Mouse (Mus musculus) intestine, postnatal 0 days (tissue): ENCODE measurements at regions not wholly inside any gene's neighbourhood (a gene's known extent, or its start where the extent isn't known, plus 50 kb on each side); places are given as distances from the start of the nearest gene placed in this dataset.

Source experiments
- ATAC-seq: fragments of 200-750 bp; cut with Nextera tagmentation; 2 replicates; pipeline ENCODE4 v1.8.0; 2017; ENCODE audit warnings: mild to moderate bottlenecking, moderate TSS enrichment, moderate library complexity
- H3K27ac ChIP-seq: fragments of 300-500 bp; sonication (generic); 2 replicates; pipeline ENCODE4 v1.5.1; 2014; ENCODE audit warnings: mild to moderate bottlenecking, low read depth, low read length, moderate library complexity
- H3K27me3 ChIP-seq: fragments of 300-500 bp; sonication (generic); replicated peaks from 2 replicates; pipeline ENCODE4 v1.6.1; 2014; ENCODE audit warnings: low read length, mixed read lengths; ENCODE audit not compliant: control insufficient read depth, insufficient read depth
- H3K36me3 ChIP-seq: fragments of 300-500 bp; sonication (generic); 2 replicates; pipeline ENCODE4 v1.6.1; 2014; ENCODE audit warnings: mild to moderate bottlenecking, moderate library complexity; ENCODE audit not compliant: control insufficient read depth, insufficient read depth
- H3K4me1 ChIP-seq: fragments of 300-500 bp; sonication (generic); replicated peaks from 2 replicates; pipeline ENCODE4 v1.6.1; 2014; ENCODE audit warnings: antibody characterized with exemption, low read length, mixed read lengths; ENCODE audit not compliant: control insufficient read depth, insufficient read depth
- H3K4me2 ChIP-seq: fragments of 300-500 bp; sonication (generic); replicated peaks from 2 replicates; pipeline ENCODE4 v1.6.1; 2014; ENCODE audit warnings: low read depth, mild to moderate bottlenecking, moderate library complexity
- H3K4me3 ChIP-seq: fragments of 300-500 bp; sonication (generic); 2 replicates; pipeline ENCODE4 v1.5.1; 2014; ENCODE audit warnings: low read depth, low read length
- H3K9ac ChIP-seq: fragments of 300-500 bp; sonication (generic); 2 replicates; pipeline ENCODE4 v1.6.1; 2014; ENCODE audit warnings: mild to moderate bottlenecking, low read depth, low read length
- H3K9me3 ChIP-seq: fragments of 300-500 bp; sonication (generic); 2 replicates; pipeline ENCODE4 v1.6.1; 2016; ENCODE audit warnings: mixed run types; ENCODE audit not compliant: control insufficient read depth
- CTCF ChIP-seq: sonication (generic); IDR thresholded peaks from 2 replicates; pipeline ENCODE4 v1.5.1; 2016; ENCODE audit warnings: low read depth, mild to moderate bottlenecking, control low read depth, antibody characterized with exemption, moderate library complexity
- WGBS: fragments of 180-500 bp; shearing (Covaris S2); extraction: QIAGEN DNeasy Blood & Tissue Kit; methylation state at CpG from one replicate; pipeline ENCODE4 v1.1.7; 2014; 5-methylcytosine and 5-hydroxymethylcytosine counted together

- no peak for ATAC-seq
- H3K4me1 ChIP-seq, result no peaks in the 10 kb centered on the region
- H3K27ac ChIP-seq, result no peak overlapping the region
- TF ChIP-seq CTCF, result no peak
- no peak overlapping the region for H3K4me2 ChIP-seq
- no peaks in the 10 kb centered on the region for H3K36me3 ChIP-seq
- no peak overlapping the region for H3K4me3 ChIP-seq
- H3K9ac ChIP-seq, result no peak overlapping the region
- 65% methylated on average over 1 of the region's 1 CpGs for WGBS
- no peaks in the 10 kb centered on the region for H3K27me3 ChIP-seq
- H3K9me3 ChIP-seq, result no peaks in the 10 kb centered on the region
These were observed 397.4 kb downstream of the Lrriq3 start for GRCm38 (mm10) chr3:155490670-155491069.

GRCm38 (mm10) chr3:155510161-155510857 lies 417.1 kb downstream of the Lrriq3 start:
- TF ChIP-seq CTCF, result no peak
- Histone ChIP-seq H3K4me3 (no peak overlapping the region), H3K36me3 (no peaks in the 10 kb centered on the region), H3K9me3 (no peaks in the 10 kb centered on the region), H3K4me2 (no peak overlapping the region), H3K4me1 (no peaks in the 10 kb centered on the region), H3K27ac (no peak overlapping the region), H3K9ac (no peak overlapping the region), H3K27me3 (no peaks in the 10 kb centered on the region)
- no peak for ATAC-seq
- WGBS, result 86% methylated on average over 1 of the region's 1 CpGs

GRCm38 (mm10) chr3:155513885-155514284 lies 420.7 kb downstream of the Lrriq3 start:
- no peaks in the 10 kb centered on the region for H3K4me1 ChIP-seq
- H3K4me3 ChIP-seq, result no peak overlapping the region
- no peaks in the 10 kb centered on the region for H3K36me3 ChIP-seq
- no peak for ATAC-seq
- no peak overlapping the region for H3K9ac ChIP-seq
- WGBS, result 73% methylated on average over 2 of the region's 2 CpGs
- no peak overlapping the region for H3K4me2 ChIP-seq
- no peak overlapping the region for H3K27ac ChIP-seq
- no peak for TF ChIP-seq CTCF
- no peaks in the 10 kb centered on the region for H3K27me3 ChIP-seq
- H3K9me3 ChIP-seq, result no peaks in the 10 kb centered on the region

- WGBS, result 70% methylated on average over 3 of the region's 3 CpGs
- no peak for TF ChIP-seq CTCF
- Histone ChIP-seq H3K36me3 (no peaks in the 10 kb centered on the region), H3K4me1 (no peaks in the 10 kb centered on the region), H3K4me2 (no peak overlapping the region), H3K27ac (no peak overlapping the region), H3K9me3 (no peaks in the 10 kb centered on the region), H3K9ac (no peak overlapping the region), H3K4me3 (no peak overlapping the region), H3K27me3 (no peaks in the 10 kb centered on the region)
- no peak for ATAC-seq
These were observed 436.1 kb downstream of the Lrriq3 start for GRCm38 (mm10) chr3:155529312-155529711.

- ATAC-seq, result no peak
- H3K9me3 ChIP-seq, result no peaks in the 10 kb centered on the region
- H3K4me2 ChIP-seq, result no peak overlapping the region
- H3K4me1 ChIP-seq, result no peaks in the 10 kb centered on the region
- H3K9ac ChIP-seq, result no peak overlapping the region
- no peak overlapping the region for H3K27ac ChIP-seq
- no peak overlapping the region for H3K4me3 ChIP-seq
- H3K27me3 ChIP-seq, result no peaks in the 10 kb centered on the region
- no peaks in the 10 kb centered on the region for H3K36me3 ChIP-seq
- peak; percentile 45; the same call in 1 of the 2 replicates for TF ChIP-seq CTCF
These were observed 437.6 kb downstream of the Lrriq3 start for GRCm38 (mm10) chr3:155530811-155531210.

GRCm38 (mm10) chr3:155532075-155532474 lies 438.8 kb downstream of the Lrriq3 start:
- no peak overlapping the region for H3K9ac ChIP-seq

GRCm38 (mm10) chr3:155548204-155548603 lies 455.0 kb downstream of the Lrriq3 start:
- Histone ChIP-seq H3K27me3 (no peaks in the 10 kb centered on the region), H3K4me3 (no peak overlapping the region), H3K9ac (no peak overlapping the region), H3K4me1 (no peaks in the 10 kb centered on the region), H3K36me3 (no peaks in the 10 kb centered on the region), H3K9me3 (no peaks in the 10 kb centered on the region), H3K4me2 (no peak overlapping the region), H3K27ac (no peak overlapping the region)
- TF ChIP-seq CTCF, result no peak
- 75% methylated on average over 6 of the region's 6 CpGs for WGBS
- no peak for ATAC-seq

More at GRCm38 (mm10) chr3:155532075-155532474, 438.8 kb downstream of the Lrriq3 start:
- H3K4me1 ChIP-seq, result no peaks in the 10 kb centered on the region
- ATAC-seq, result no peak
- H3K36me3 ChIP-seq, result no peaks in the 10 kb centered on the region
- H3K4me2 ChIP-seq, result no peak overlapping the region
- H3K9me3 ChIP-seq, result no peaks in the 10 kb centered on the region
- no peaks in the 10 kb centered on the region for H3K27me3 ChIP-seq
- WGBS, result 79% methylated on average over 4 of the region's 4 CpGs
- no peak overlapping the region for H3K4me3 ChIP-seq
- TF ChIP-seq CTCF, result no peak
- H3K27ac ChIP-seq, result no peak overlapping the region
